Mouse (Mus musculus) brain, embryonic 14.5 days (tissue): ENCODE measurements around the gene Syt8.

Source experiments
- CTCF ChIP-seq: fragments of 200-500 bp; IDR thresholded peaks from 2 replicates; pipeline ENCODE4 v1.5.1; 2012; ENCODE audit warnings: inconsistent platforms, mild to moderate bottlenecking, moderate library complexity, borderline replicate concordance; ENCODE audit not compliant: insufficient read depth, insufficient read length; ENCODE audit errors: extremely low read depth
- POLR2A ChIP-seq: fragments of 200-500 bp; IDR thresholded peaks from 2 replicates; pipeline ENCODE4 v1.6.1; 2012; ENCODE audit warnings: mild to moderate bottlenecking, inconsistent platforms, borderline replicate concordance; ENCODE audit not compliant: poor library complexity, insufficient read depth, insufficient read length, severe bottlenecking; ENCODE audit errors: extremely low read depth

DNA sequence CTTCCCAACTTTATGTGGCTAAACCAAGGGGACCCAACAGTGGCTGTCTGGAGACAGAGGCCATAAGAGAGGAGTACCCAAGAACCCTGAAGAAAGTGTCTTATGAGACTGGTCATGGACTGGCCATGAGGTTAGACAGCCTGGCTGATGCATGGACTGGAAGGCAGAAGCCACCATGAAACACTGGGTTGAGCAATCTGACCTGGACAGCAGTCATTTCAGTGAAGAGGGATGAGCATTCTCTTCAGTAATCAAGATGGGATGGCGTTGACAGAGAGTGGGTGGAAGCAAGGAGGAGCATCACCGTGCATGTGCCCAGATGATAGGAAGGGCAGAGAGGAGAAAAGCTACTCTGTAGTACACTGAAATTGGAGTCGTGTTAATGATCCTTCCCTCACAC is 43.5 kb upstream of the Syt8 start:
- TF ChIP-seq CTCF: no peak
- no peak for TF ChIP-seq POLR2A
